Mouse (Mus musculus) liver, embryonic 14 days (tissue): ENCODE results near the gene Nwd1. TPM values are rescaled to one million over a fixed set of nuclear protein-coding genes. Genes with fewer than 3 reads are reported as not detected.

ENCODE experiments used
- polyA plus RNA-seq: library from polyadenylated mRNA; depleted of rRNA; stranded (reverse); fragments of >200 nt; gene quantifications from 2 replicates; pipeline ENCODE4 v1.2.3, GENCODE M21; 2012; rRNA removed

Gene Nwd1
- under 0.01 and 0.01 TPM in 2 replicates for polyA plus RNA-seq

GRCm38 (mm10) chr8:72646060-72646767, at the start of gene Nwd1:
TSS of gene Nwd1 (plus strand) at chr8:72646711.

GRCm38 (mm10) chr8:72722769-72723650, 76.5 kb downstream of the Nwd1 start, which contains the start of gene Sin3b:
TSS of gene Sin3b (plus strand) at chr8:72723285.

GRCm38 (mm10) chr8:72761322-72762051, 115.0 kb downstream of the Nwd1 start, which contains the start of gene F2rl3:
TSS of gene F2rl3 (plus strand) at chr8:72761880.

Other genes with a start within 250 kb of the Nwd1 start
- gene Eps15l1, start 225.3 kb upstream of the Nwd1 start, polyA plus RNA-seq, result 19.6 and 21.9 TPM in 2 replicates
- 0.27 and 0.30 TPM in 2 replicates for gene Calr3, start 202.8 kb upstream of the Nwd1 start, polyA plus RNA-seq
- gene 1700030K09Rik, start 202.8 kb upstream of the Nwd1 start, polyA plus RNA-seq, result 2.0 and 2.4 TPM in 2 replicates
- gene Cherp, start 171.5 kb upstream of the Nwd1 start, polyA plus RNA-seq, result 21.7 and 27.6 TPM in 2 replicates
- gene Slc35e1, start 154.1 kb upstream of the Nwd1 start, polyA plus RNA-seq, result 6.8 and 7.7 TPM in 2 replicates
- 4.1 and 4.6 TPM in 2 replicates for gene Med26, start 98.4 kb upstream of the Nwd1 start, polyA plus RNA-seq
- gene Smim7, start 75.6 kb upstream of the Nwd1 start, polyA plus RNA-seq, result 15.9 and 18.9 TPM in 2 replicates
- gene Tmem38a, start 74.7 kb upstream of the Nwd1 start, polyA plus RNA-seq, result 0.98 and 1.8 TPM in 2 replicates
- 46.3 and 49.7 TPM in 2 replicates for gene Sin3b, start 76.6 kb downstream of the Nwd1 start, polyA plus RNA-seq
- 3.4 and 4.0 TPM in 2 replicates for gene F2rl3, start 115.2 kb downstream of the Nwd1 start, polyA plus RNA-seq